Mouse (Mus musculus): ENCODE data around the gene Alms1. TPM values are rescaled to one million over a fixed set of nuclear protein-coding genes. Genes with fewer than 3 reads are reported as not detected.

The Alms1 gene
- polyA plus RNA-seq (2014; fragmentation: Nextera tagmentation; extraction: Ambion mirVana) = 8.8 and 8.9 TPM in 2 replicates

DNA sequence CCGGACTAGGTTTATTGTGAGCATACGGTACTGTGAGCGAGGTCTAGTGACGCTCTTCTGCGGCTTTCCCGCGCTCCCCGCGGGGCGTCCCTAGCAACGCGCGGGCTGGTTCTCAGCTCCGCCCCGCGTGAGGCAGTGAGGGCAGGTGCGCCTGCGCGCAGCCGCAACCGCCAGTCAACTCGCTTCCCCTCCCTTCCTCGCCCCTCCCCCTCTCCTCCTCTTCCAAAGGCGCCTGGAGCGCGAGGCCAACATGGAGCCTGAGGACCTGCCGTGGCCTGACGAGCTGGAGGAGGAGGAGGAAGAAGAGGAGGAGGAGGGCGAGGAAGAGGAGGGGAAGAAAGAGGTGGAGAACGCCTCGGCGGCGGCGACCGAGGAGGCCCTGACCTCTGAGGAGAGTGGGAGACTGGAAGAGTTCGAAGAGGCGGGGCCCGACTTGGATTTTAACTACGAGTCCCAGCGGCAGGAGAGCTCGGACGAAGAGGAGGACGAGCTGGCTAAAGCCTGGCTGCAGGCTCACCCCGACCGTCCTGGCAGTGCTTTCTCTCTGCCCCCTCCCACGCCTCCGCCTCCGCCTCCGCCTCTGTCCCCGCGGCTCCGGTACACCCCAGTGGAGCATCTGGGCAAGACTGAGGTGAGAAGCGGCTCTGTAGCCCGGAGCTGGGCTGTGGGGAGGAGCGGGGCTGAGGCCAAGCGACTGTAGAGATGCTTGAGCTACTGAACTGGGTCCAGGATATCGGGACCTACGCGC is at the start of gene Alms1:
TSS of gene Alms1 (plus strand) at position 136 of the 748 bp plus-strand sequence.
- ATAC-seq (ENCODE audit: insufficient number of reproducible peaks, insufficient read depth, low FRiP score, low read depth) = peak; percentile 97
- no peaks in the 10 kb centered on the region for H3K27me3 ChIP-seq (ENCODE audit: control insufficient read depth, insufficient read depth, low read length)
- H3K4me3 ChIP-seq (ENCODE audit: low read depth, low read length) = peak within 1 kb of the TSS; percentile 83
- no peaks in the 10 kb centered on the region for H3K36me3 ChIP-seq (ENCODE audit: control insufficient read depth, insufficient read depth, low read length)
- H3K4me2 ChIP-seq (replicated peaks; ENCODE audit: low read depth, low read length) = peak within 1 kb of the TSS; percentile 75
- H3K4me1 ChIP-seq (ENCODE audit: control insufficient read depth, insufficient read depth, low read length) = peaks cover 18% of the 10 kb centered on the region; the same call in 1 of the 2 replicates
- H3K27ac ChIP-seq (ENCODE audit: low read length) = peak within 1 kb of the TSS; percentile 82
- WGBS = under 1% methylated on average over 56 of the region's 59 CpGs
- H3K9me3 ChIP-seq (ENCODE audit: control insufficient read depth, low read depth, low read length) = no peaks in the 10 kb centered on the region
- peak within 1 kb of the TSS; percentile 66 for H3K9ac ChIP-seq (replicated peaks; ENCODE audit: low read depth, low read length)

- Histone ChIP-seq H3K4me1 (ENCODE audit: control insufficient read depth, insufficient read depth, low read length) (no peaks in the 10 kb centered on the region), H3K27me3 (ENCODE audit: control insufficient read depth, insufficient read depth, low read length) (no peaks in the 10 kb centered on the region), H3K9me3 (ENCODE audit: control insufficient read depth, low read depth, low read length) (no peaks in the 10 kb centered on the region), H3K36me3 (ENCODE audit: control insufficient read depth, insufficient read depth, low read length) (no peaks in the 10 kb centered on the region), H3K4me3 (ENCODE audit: low read depth, low read length) (no peak overlapping the region), H3K27ac (ENCODE audit: low read length) (no peak overlapping the region), H3K9ac (replicated peaks; ENCODE audit: low read depth, low read length) (no peak overlapping the region), H3K4me2 (replicated peaks; ENCODE audit: low read depth, low read length) (no peak overlapping the region)
- ATAC-seq (ENCODE audit: insufficient number of reproducible peaks, insufficient read depth, low FRiP score, low read depth) = no peak
- WGBS = 66% methylated on average over 10 of the region's 10 CpGs
Observed at GRCm38 (mm10) chr6:85543351-85544175, 43.8 kb upstream of the Alms1 start.

DNA sequence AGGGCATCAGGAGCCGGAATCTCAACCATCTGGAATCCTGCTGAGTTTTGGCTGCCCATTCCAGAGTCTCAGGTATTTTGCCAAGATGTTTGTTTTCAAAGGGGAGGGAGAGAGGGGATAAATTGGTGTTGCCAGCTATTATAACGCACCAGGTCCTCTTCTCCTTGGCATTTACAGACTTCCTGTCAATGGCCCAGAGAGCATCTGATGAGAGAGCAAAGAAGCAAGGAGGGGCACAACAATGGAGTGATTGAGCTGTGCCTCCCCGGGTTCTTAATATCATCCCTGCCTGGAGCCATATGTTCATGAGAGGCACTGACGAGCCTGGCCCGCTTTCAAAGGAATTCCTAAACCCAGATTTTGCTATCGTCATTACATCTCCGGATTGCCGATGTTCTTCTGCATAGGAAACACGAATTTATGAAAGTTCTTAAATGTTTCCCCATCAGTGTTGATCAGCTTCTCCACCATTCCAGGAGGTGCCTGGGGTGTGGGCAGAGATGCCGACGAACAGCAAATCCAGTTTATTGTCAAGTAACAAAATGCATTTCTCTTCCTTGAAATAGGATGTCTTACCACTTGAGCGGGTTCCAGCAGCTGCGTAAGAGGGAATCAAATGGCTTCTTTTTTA is 43.0 kb upstream of the Alms1 start:
- ATAC-seq (ENCODE audit: insufficient number of reproducible peaks, insufficient read depth, low FRiP score, low read depth) = no peak
- no peak overlapping the region for H3K4me3 ChIP-seq (ENCODE audit: low read depth, low read length)
- H3K27ac ChIP-seq (ENCODE audit: low read length) = no peak overlapping the region
- no peaks in the 10 kb centered on the region for H3K4me1 ChIP-seq (ENCODE audit: control insufficient read depth, insufficient read depth, low read length)
- no peak overlapping the region for H3K9ac ChIP-seq (replicated peaks; ENCODE audit: low read depth, low read length)
- H3K9me3 ChIP-seq (ENCODE audit: control insufficient read depth, low read depth, low read length) = no peaks in the 10 kb centered on the region
- WGBS = 78% methylated on average over 13 of the region's 13 CpGs
- no peaks in the 10 kb centered on the region for H3K36me3 ChIP-seq (ENCODE audit: control insufficient read depth, insufficient read depth, low read length)
- H3K27me3 ChIP-seq (ENCODE audit: control insufficient read depth, insufficient read depth, low read length) = no peaks in the 10 kb centered on the region
- no peak overlapping the region for H3K4me2 ChIP-seq (replicated peaks; ENCODE audit: low read depth, low read length)

GRCm38 (mm10) chr6:85547642-85548041 is 39.7 kb upstream of the Alms1 start:
- Histone ChIP-seq H3K9ac (replicated peaks; ENCODE audit: low read depth, low read length) (no peak overlapping the region), H3K9me3 (ENCODE audit: control insufficient read depth, low read depth, low read length) (no peaks in the 10 kb centered on the region), H3K4me2 (replicated peaks; ENCODE audit: low read depth, low read length) (no peak overlapping the region), H3K4me1 (ENCODE audit: control insufficient read depth, insufficient read depth, low read length) (no peaks in the 10 kb centered on the region), H3K36me3 (ENCODE audit: control insufficient read depth, insufficient read depth, low read length) (no peaks in the 10 kb centered on the region), H3K27me3 (ENCODE audit: control insufficient read depth, insufficient read depth, low read length) (no peaks in the 10 kb centered on the region), H3K27ac (ENCODE audit: low read length) (no peak overlapping the region), H3K4me3 (ENCODE audit: low read depth, low read length) (no peak overlapping the region)
- ATAC-seq (ENCODE audit: insufficient number of reproducible peaks, insufficient read depth, low FRiP score, low read depth) = no peak
- 85% methylated on average over 5 of the region's 5 CpGs for WGBS

DNA sequence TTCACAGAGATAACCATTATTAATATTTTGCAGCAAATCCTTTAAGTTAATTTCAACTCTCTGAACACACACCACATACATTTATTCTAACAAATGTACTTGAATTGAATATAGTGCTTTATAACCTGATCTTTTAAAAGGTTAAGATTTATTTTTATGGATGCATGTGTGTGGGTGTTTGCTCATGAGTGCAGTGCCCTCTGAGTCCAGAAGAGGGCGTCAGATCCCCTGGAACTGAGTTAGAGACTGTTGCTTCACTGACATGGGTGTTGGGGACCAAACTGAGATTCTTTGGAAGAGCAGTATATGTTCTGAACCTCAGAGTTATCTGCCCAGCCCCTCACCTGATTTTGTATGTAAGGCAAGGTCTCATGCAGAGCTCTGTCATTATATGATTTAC is 25.0 kb upstream of the Alms1 start:
- H3K9ac ChIP-seq (replicated peaks; ENCODE audit: low read depth, low read length) = no peak overlapping the region
- H3K27ac ChIP-seq (ENCODE audit: low read length) = no peak overlapping the region
- H3K4me2 ChIP-seq (replicated peaks; ENCODE audit: low read depth, low read length) = no peak overlapping the region
- ATAC-seq (ENCODE audit: insufficient number of reproducible peaks, insufficient read depth, low FRiP score, low read depth) = no peak
- no peaks in the 10 kb centered on the region for H3K4me1 ChIP-seq (ENCODE audit: control insufficient read depth, insufficient read depth, low read length)
- H3K9me3 ChIP-seq (ENCODE audit: control insufficient read depth, low read depth, low read length) = no peaks in the 10 kb centered on the region
- no peaks in the 10 kb centered on the region for H3K36me3 ChIP-seq (ENCODE audit: control insufficient read depth, insufficient read depth, low read length)
- H3K4me3 ChIP-seq (ENCODE audit: low read depth, low read length) = no peak overlapping the region
- 24% methylated on average over 1 of the region's 1 CpGs for WGBS
- H3K27me3 ChIP-seq (ENCODE audit: control insufficient read depth, insufficient read depth, low read length) = no peaks in the 10 kb centered on the region

GRCm38 (mm10) chr6:85572816-85573215 is 14.5 kb upstream of the Alms1 start:
- 84% methylated on average over 5 of the region's 5 CpGs for WGBS
- Histone ChIP-seq H3K4me3 (ENCODE audit: low read depth, low read length) (no peak overlapping the region), H3K27ac (ENCODE audit: low read length) (no peak overlapping the region), H3K4me2 (replicated peaks; ENCODE audit: low read depth, low read length) (no peak overlapping the region), H3K9ac (replicated peaks; ENCODE audit: low read depth, low read length) (no peak overlapping the region), H3K9me3 (ENCODE audit: control insufficient read depth, low read depth, low read length) (no peaks in the 10 kb centered on the region), H3K27me3 (ENCODE audit: control insufficient read depth, insufficient read depth, low read length) (no peaks in the 10 kb centered on the region), H3K4me1 (ENCODE audit: control insufficient read depth, insufficient read depth, low read length) (no peaks in the 10 kb centered on the region), H3K36me3 (ENCODE audit: control insufficient read depth, insufficient read depth, low read length) (no peaks in the 10 kb centered on the region)
- no peak for ATAC-seq (ENCODE audit: insufficient number of reproducible peaks, insufficient read depth, low FRiP score, low read depth)

DNA sequence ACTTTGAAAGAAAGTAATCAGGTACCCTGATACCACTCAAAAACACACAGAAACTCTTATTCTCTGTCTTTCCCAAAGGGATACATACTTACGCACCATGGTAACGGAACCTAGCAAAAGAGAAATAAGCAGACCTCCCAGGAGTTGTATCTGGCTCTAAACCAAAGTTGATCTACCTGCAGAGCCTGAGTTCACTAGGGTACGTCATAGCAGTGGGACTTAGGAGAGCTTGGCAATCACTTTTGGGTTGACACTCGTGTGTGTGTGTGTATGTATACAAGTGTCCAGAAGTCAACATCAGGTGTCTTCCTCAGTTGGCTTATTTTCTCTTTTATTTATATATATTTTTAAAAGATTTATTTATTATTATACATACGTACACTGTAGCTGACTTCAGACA is 5.6 kb upstream of the Alms1 start:
- ATAC-seq (ENCODE audit: insufficient number of reproducible peaks, insufficient read depth, low FRiP score, low read depth) = no peak
- Histone ChIP-seq H3K4me3 (ENCODE audit: low read depth, low read length) (no peak overlapping the region), H3K4me2 (replicated peaks; ENCODE audit: low read depth, low read length) (no peak overlapping the region), H3K27me3 (ENCODE audit: control insufficient read depth, insufficient read depth, low read length) (no peaks in the 10 kb centered on the region), H3K9ac (replicated peaks; ENCODE audit: low read depth, low read length) (no peak overlapping the region), H3K4me1 (ENCODE audit: control insufficient read depth, insufficient read depth, low read length) (no peaks in the 10 kb centered on the region), H3K27ac (ENCODE audit: low read length) (no peak overlapping the region), H3K36me3 (ENCODE audit: control insufficient read depth, insufficient read depth, low read length) (no peaks in the 10 kb centered on the region), H3K9me3 (ENCODE audit: control insufficient read depth, low read depth, low read length) (no peaks in the 10 kb centered on the region)
- whole genome bisulfite sequencing = 91% methylated on average over 5 of the region's 5 CpGs

DNA sequence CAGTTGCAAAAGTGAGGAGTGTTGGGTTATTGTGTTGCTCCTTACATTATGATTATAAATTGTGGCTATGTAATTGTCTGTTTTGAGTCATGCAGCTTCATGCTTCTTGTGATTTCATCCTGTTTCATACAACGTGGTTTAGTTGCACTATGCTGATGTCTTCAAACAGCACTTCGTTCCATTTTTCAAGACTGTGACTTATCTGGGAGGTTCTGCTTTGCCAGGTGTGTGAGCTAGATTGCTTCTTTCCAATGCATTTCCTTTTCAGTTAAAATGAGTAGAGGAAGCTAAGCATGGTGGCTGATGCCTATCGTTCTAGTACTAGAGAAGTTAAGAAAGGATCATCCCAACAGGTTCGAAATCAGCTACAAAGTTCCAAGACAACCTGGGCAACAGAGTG is 2.7 kb upstream of the Alms1 start:
- no peak overlapping the region for H3K4me3 ChIP-seq (ENCODE audit: low read depth, low read length)
- no peaks in the 10 kb centered on the region for H3K9me3 ChIP-seq (ENCODE audit: control insufficient read depth, low read depth, low read length)
- H3K4me1 ChIP-seq (ENCODE audit: control insufficient read depth, insufficient read depth, low read length) = peaks cover 11% of the 10 kb centered on the region; the same call in 1 of the 2 replicates
- no peak overlapping the region for H3K9ac ChIP-seq (replicated peaks; ENCODE audit: low read depth, low read length)
- WGBS = 88% methylated on average over 4 of the region's 4 CpGs
- ATAC-seq (ENCODE audit: insufficient number of reproducible peaks, insufficient read depth, low FRiP score, low read depth) = no peak
- no peaks in the 10 kb centered on the region for H3K27me3 ChIP-seq (ENCODE audit: control insufficient read depth, insufficient read depth, low read length)
- no peak overlapping the region for H3K27ac ChIP-seq (ENCODE audit: low read length)
- no peak overlapping the region for H3K4me2 ChIP-seq (replicated peaks; ENCODE audit: low read depth, low read length)
- no peaks in the 10 kb centered on the region for H3K36me3 ChIP-seq (ENCODE audit: control insufficient read depth, insufficient read depth, low read length)
